Comparison of ENCODE assay signal across 13 mouse cellular contexts in genomic region chr16:91837558-91838041, GRCm38 (mm10).
DNase-seq lines count a peak whose midpoint lies in the region; ATAC-seq and TF ChIP-seq lines count a peak whose summit lies in the region.
"Had no signal": no experiment of that assay in that cellular context is flagged by ENCODE, and none has a peak within 500 bp of the region (broad histone marks: within the 10 kb centered on the region; RNA-seq: fewer than 3 reads in every experiment).

No protein-coding gene starts in this region.

- no peak overlapping the region for H3K4me3 ChIP-seq in ES-Bruce4 (ENCODE audit: low read depth, low read length)
- no peak overlapping the region for H3K4me3 ChIP-seq in forebrain, embryonic 13.5 days
- no peak overlapping the region for H3K4me3 ChIP-seq in hindbrain, embryonic 14.5 days (replicated peaks; ENCODE audit: low read length)
- no peak overlapping the region for H3K4me3 ChIP-seq in midbrain, embryonic 15.5 days
- no peak overlapping the region for H3K4me3 ChIP-seq in heart, embryonic 11.5 days (ENCODE audit: low read depth, low read length)
- H3K4me3 ChIP-seq: intestine, embryonic 15.5 days; limb, embryonic 15.5 days had no signal

- H3K36me3 ChIP-seq in ES-Bruce4 (ENCODE audit: control insufficient read depth, insufficient read depth, low read length, poor library complexity, severe bottlenecking), result 0 out of 2 replicates have a peak, but pooled peaks cover 2% of the 10 kb centered on the region
- peaks cover 37% of the 10 kb centered on the region for H3K36me3 ChIP-seq in forebrain, embryonic 13.5 days (ENCODE audit: poor library complexity, severe bottlenecking)
- peaks cover 43% of the 10 kb centered on the region for H3K36me3 ChIP-seq in hindbrain, embryonic 14.5 days (replicated peaks; ENCODE audit: control insufficient read depth, insufficient read depth)
- H3K36me3 ChIP-seq in midbrain, embryonic 15.5 days (replicated peaks), result peaks cover 23% of the 10 kb centered on the region
- peaks cover 2% of the 10 kb centered on the region; the same call in 1 of the 2 replicates for H3K36me3 ChIP-seq in heart, embryonic 11.5 days (ENCODE audit: control insufficient read depth, insufficient read depth, low read length)
- H3K36me3 ChIP-seq: intestine, embryonic 15.5 days had no signal

- peaks cover 12% of the 10 kb centered on the region for H3K4me1 ChIP-seq in ES-Bruce4 (ENCODE audit: control insufficient read depth, insufficient read depth, low read length)
- peaks cover 25% of the 10 kb centered on the region for H3K4me1 ChIP-seq in forebrain, embryonic 13.5 days
- peaks cover 19% of the 10 kb centered on the region; the same call in 1 of the 2 replicates for H3K4me1 ChIP-seq in hindbrain, embryonic 14.5 days (replicated peaks; ENCODE audit: control insufficient read depth, insufficient read depth, low read length)
- peaks cover 19% of the 10 kb centered on the region for H3K4me1 ChIP-seq in midbrain, embryonic 15.5 days
- peaks cover 16% of the 10 kb centered on the region for H3K4me1 ChIP-seq in heart, embryonic 11.5 days (ENCODE audit: control insufficient read depth, insufficient read depth, low read length)

- peak; percentile 44; the same call in 1 of the 2 replicates for ATAC-seq in forebrain, embryonic 13.5 days
- 0 out of 2 replicates have a peak, but pooled peaks have one; percentile 33 for ATAC-seq in hindbrain, embryonic 14.5 days (ENCODE audit: low FRiP score)
- ATAC-seq in midbrain, embryonic 15.5 days (replicated peaks), result no peak
- ATAC-seq in heart, embryonic 11.5 days (replicated peaks; ENCODE audit: insufficient number of reproducible peaks, low FRiP score, low TSS enrichment), result no peak
- ATAC-seq in granulocyte monocyte progenitor cell, adult 5-6 weeks (replicated peaks; ENCODE audit: poor library complexity, severe bottlenecking), result no peak
- ATAC-seq: intestine, embryonic 15.5 days had no signal

- peak overlapping the region; percentile 41 for H3K27ac ChIP-seq in ES-Bruce4 (ENCODE audit: insufficient read depth, low read length)
- H3K27ac ChIP-seq in forebrain, embryonic 13.5 days, result peak overlapping the region; percentile 83
- peak overlapping the region; percentile 83 for H3K27ac ChIP-seq in hindbrain, embryonic 14.5 days
- peak overlapping the region; percentile 62 for H3K27ac ChIP-seq in midbrain, embryonic 15.5 days
- H3K27ac ChIP-seq in heart, embryonic 11.5 days (ENCODE audit: low read depth, low read length), result no peak overlapping the region
- H3K27ac ChIP-seq: intestine, embryonic 15.5 days; limb, embryonic 15.5 days; macrophage had no signal

- H3K9me3 ChIP-seq in ES-Bruce4 (replicated peaks; ENCODE audit: control insufficient read depth, insufficient read depth, low read length, poor library complexity, severe bottlenecking), result no peaks in the 10 kb centered on the region
- H3K9me3 ChIP-seq in forebrain, embryonic 13.5 days (replicated peaks), result no peaks in the 10 kb centered on the region
- no peaks in the 10 kb centered on the region for H3K9me3 ChIP-seq in hindbrain, embryonic 14.5 days (ENCODE audit: control insufficient read depth, low read length)
- no peaks in the 10 kb centered on the region for H3K9me3 ChIP-seq in midbrain, embryonic 15.5 days
- H3K9me3 ChIP-seq in heart, embryonic 11.5 days (replicated peaks; ENCODE audit: control insufficient read depth, low read length), result no peaks in the 10 kb centered on the region
- H3K9me3 ChIP-seq: intestine, embryonic 15.5 days; limb, embryonic 15.5 days had no signal

- no peak for TF ChIP-seq EP300 in ES-Bruce4 (IDR thresholded peaks at IDR 0.05; ENCODE audit: insufficient read depth, low read depth, low read length)

- TF ChIP-seq CTCF in ES-Bruce4 (IDR thresholded peaks at IDR 0.05; ENCODE audit: low read depth, low read length), result no peak

- WGBS in forebrain, embryonic 13.5 days, result 46% methylated on average over 4 of the region's 4 CpGs
- WGBS in hindbrain, embryonic 14.5 days, result 54% methylated on average over 4 of the region's 4 CpGs
- WGBS in midbrain, embryonic 15.5 days, result 66% methylated on average over 4 of the region's 4 CpGs
- 89% methylated on average over 4 of the region's 4 CpGs for WGBS in heart, embryonic 11.5 days (ENCODE audit: insufficient replicate concordance)

- no peak for TF ChIP-seq POLR2A in ES-Bruce4 (IDR thresholded peaks at IDR 0.05; ENCODE audit: insufficient read depth, low read length)

- DNase-seq in hindbrain, embryonic 14.5 days (ENCODE audit: low spot score), result no peak
- no peak for DNase-seq in frontal cortex, postnatal 36 days (ENCODE audit: low spot score in 2 of 2)
- no peak for DNase-seq in ovary, postnatal 10 days (ENCODE audit: low spot score)
- DNase-seq: adrenal gland, postnatal 14 days; lung, adult 2 months had no signal

- H3K4me2 ChIP-seq in forebrain, embryonic 13.5 days, result peak overlapping the region; percentile 42
- no peak overlapping the region for H3K4me2 ChIP-seq in hindbrain, embryonic 14.5 days (replicated peaks)
- no peak overlapping the region for H3K4me2 ChIP-seq in midbrain, embryonic 15.5 days
- H3K4me2 ChIP-seq in heart, embryonic 11.5 days, result no peak overlapping the region
- H3K4me2 ChIP-seq: intestine, embryonic 15.5 days; limb, embryonic 15.5 days had no signal

- no peak overlapping the region for H3K9ac ChIP-seq in ES-Bruce4 (ENCODE audit: low read depth, poor library complexity, severe bottlenecking)
- H3K9ac ChIP-seq in forebrain, embryonic 13.5 days, result no peak overlapping the region
- H3K9ac ChIP-seq in hindbrain, embryonic 14.5 days, result no peak overlapping the region; the same call in 1 of the 2 replicates
- no peak overlapping the region for H3K9ac ChIP-seq in midbrain, embryonic 15.5 days
- H3K9ac ChIP-seq in heart, embryonic 11.5 days (ENCODE audit: low read depth, low read length), result no peak overlapping the region
- H3K9ac ChIP-seq: intestine, embryonic 15.5 days; limb, embryonic 15.5 days had no signal

- no peaks in the 10 kb centered on the region for H3K27me3 ChIP-seq in ES-Bruce4 (ENCODE audit: control insufficient read depth, insufficient read depth, low read length, poor library complexity, severe bottlenecking)
- no peaks in the 10 kb centered on the region for H3K27me3 ChIP-seq in forebrain, embryonic 13.5 days
- H3K27me3 ChIP-seq in hindbrain, embryonic 14.5 days (ENCODE audit: control insufficient read depth, insufficient read depth, low read length), result no peaks in the 10 kb centered on the region
- no peaks in the 10 kb centered on the region for H3K27me3 ChIP-seq in midbrain, embryonic 15.5 days (replicated peaks)
- no peaks in the 10 kb centered on the region for H3K27me3 ChIP-seq in heart, embryonic 11.5 days (ENCODE audit: control insufficient read depth, insufficient read depth, low read length)
- H3K27me3 ChIP-seq: intestine, embryonic 15.5 days; limb, embryonic 15.5 days had no signal

Comparison
In these comparisons a context has a peak if more than half of its experiments do, and no peak if none do; other contexts are left out.
1. ATAC-seq: peak in forebrain, embryonic 13.5 days (single experiment) and hindbrain, embryonic 14.5 days (single experiment); none in midbrain, embryonic 15.5 days (single experiment), heart, embryonic 11.5 days (single experiment) and granulocyte monocyte progenitor cell, adult 5-6 weeks (single experiment).